Mouse (Mus musculus) colon, adult 2 months (tissue): Measurements from ENCODE around the gene Nr4a3. TPM values are rescaled to one million over a fixed set of nuclear protein-coding genes. Genes with fewer than 3 reads are reported as not detected.

Experiments
- polyA plus RNA-seq: library from polyadenylated mRNA; depleted of rRNA; stranded (reverse); fragments of >200 nt; gene quantifications from 2 replicates; pipeline ENCODE4 v1.2.3, GENCODE M21; 2012; rRNA removed

The Nr4a3 gene
- polyA plus RNA-seq = 3.2 and 4.8 TPM in 2 replicates

DNA sequence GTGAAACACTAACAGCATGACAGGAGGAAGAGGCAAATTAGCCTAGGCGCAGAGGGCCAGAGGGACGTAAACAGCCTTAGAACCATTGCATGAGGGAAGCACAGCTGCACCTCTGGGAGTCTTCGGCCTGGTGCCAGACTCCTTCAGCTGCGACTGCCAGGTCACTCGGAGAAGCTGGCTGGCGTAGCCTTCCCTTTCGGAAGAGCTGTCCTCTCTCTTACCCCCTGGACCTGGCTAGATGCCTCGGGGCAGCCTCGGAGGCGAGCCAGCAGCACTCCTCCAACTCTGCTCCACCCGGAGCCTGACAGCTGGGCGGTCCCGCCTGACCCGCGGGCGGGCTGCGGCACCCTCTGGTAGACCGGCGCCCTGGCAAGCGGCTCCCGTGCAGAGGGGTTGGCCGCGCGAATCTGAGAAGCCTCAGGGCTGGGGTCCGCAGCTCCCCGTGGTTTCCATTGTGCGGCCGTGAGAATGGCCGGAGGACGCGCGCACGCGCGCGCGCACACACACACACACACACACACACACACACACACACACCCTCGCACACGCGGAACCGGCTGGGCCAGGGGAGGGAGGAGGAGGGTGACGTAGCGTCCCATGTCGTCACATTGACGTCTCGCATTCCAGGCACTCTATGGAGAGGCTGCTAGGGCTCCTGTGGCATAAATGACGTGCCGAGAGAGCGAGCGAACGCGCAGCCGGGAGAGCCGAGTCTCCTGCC is at the start of gene Nr4a3:
Nr4a3 (plus strand) TSS at position 663 of the 721 bp plus-strand sequence.

DNA sequence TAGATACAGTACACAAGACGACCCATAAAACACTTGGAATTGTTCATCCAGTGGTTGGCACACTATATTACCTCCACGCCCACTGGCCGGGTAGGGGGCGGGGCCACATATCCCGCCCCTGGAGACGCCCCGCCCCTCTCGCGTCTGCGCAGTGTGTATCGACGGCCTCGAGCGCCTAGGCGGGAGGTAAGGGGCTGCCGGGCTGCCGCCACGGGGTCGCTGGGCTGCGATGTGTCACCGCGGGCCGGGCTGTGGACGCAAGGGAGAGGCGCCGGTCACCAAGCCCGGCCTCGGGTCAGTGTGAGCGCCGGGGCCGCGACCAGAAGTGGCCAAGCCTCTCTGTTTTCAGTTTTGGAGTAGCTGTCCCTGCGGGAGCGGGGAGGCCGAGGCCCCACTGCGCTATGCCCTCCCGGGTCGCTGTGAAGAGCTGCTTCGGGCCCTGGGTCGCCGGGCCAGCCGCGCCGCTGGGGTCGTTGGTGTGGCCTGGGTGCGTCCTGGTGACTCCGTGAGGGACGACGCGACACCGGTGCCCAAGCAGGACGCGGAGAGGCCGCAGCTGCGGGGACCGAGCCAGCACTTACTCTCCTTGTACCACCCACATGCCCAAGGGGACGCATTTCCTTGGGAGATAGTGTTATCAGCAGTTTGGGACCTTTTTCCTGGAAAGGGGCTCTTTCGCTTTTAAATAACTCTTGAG is 80.0 kb downstream of the Nr4a3 start, which contains the start of gene Stx17:
Stx17 (plus strand) TSS at position 143 of the 697 bp plus-strand sequence.

Other genes starting within 250 kb of the Nr4a3 start
- 5.3 and 5.9 TPM in 2 replicates for gene Stx17, start 79.8 kb downstream of the Nr4a3 start, polyA plus RNA-seq
- 10.9 and 14.8 TPM in 2 replicates for gene Erp44, start 234.4 kb downstream of the Nr4a3 start, polyA plus RNA-seq
- gene Invs, start 234.6 kb downstream of the Nr4a3 start, polyA plus RNA-seq = 1.6 and 1.7 TPM in 2 replicates